In genomic region chr9:107692785-107693184, GRCm38 (mm10) we compare ENCODE assay signal across 15 mouse cellular contexts. TPM values are rescaled to one million over a fixed set of nuclear protein-coding genes. Genes with fewer than 3 reads are reported as not detected.
"Had no signal": no experiment of that assay in that cellular context is flagged by ENCODE, and none has a peak within 500 bp of the region (broad histone marks: within the 10 kb centered on the region; RNA-seq: fewer than 3 reads in every experiment).

No protein-coding gene starts in this region.

- H3K9ac ChIP-seq: liver, embryonic 12.5 days; lung, embryonic 14.5 days; midbrain, embryonic 12.5 days; neural tube, embryonic 12.5 days had no signal

- H3K27ac ChIP-seq: layer of hippocampus, adult 2 months; liver, embryonic 12.5 days; macrophage; neural tube, embryonic 12.5 days had no signal

- ATAC-seq: intestine, postnatal 0 days; liver, embryonic 12.5 days had no signal

- H3K4me2 ChIP-seq: liver, embryonic 12.5 days; lung, embryonic 14.5 days; midbrain, embryonic 12.5 days; neural tube, embryonic 12.5 days had no signal

- DNase-seq: kidney, adult 8-10 months; kidney, postnatal 4 days; left cerebral cortex, postnatal 4 days; lung, postnatal 10 days; right cerebral cortex, postnatal 25 days; thymus, adult 2 months; thymus, postnatal 25 days had no signal

- H3K4me3 ChIP-seq: layer of hippocampus, adult 2 months; liver, embryonic 12.5 days; midbrain, embryonic 12.5 days; neural tube, embryonic 12.5 days had no signal

- H3K27me3 ChIP-seq: midbrain, embryonic 12.5 days; neural tube, embryonic 12.5 days had no signal

- H3K9me3 ChIP-seq: liver, embryonic 12.5 days; megakaryocyte, embryonic 14.5 days; midbrain, embryonic 12.5 days; neural tube, embryonic 12.5 days had no signal

RNA-seq across cellular contexts. Expression of gene Gnat1, which starts 13.3 kb away (rescaled TPM):
- polyA plus RNA-seq: macrophage had no signal

RNA-seq across cellular contexts. Expression of gene Sema3f, which starts 17.5 kb away (rescaled TPM):
- polyA plus RNA-seq: macrophage had no signal

RNA-seq across cellular contexts. Expression of gene Slc38a3, which starts 23.5 kb away (rescaled TPM):
- polyA plus RNA-seq: macrophage had no signal
